Mouse (Mus musculus) olfactory bulb, adult 2 months (tissue): ENCODE measurements at regions not wholly inside any gene's neighbourhood (a gene's known extent, or its start where the extent isn't known, plus 50 kb on each side); places are given as distances from the start of the nearest gene placed in this dataset.

Experiments used
- H3K27ac ChIP-seq: fragments of 200-500 bp; 2 replicates; pipeline ENCODE4 v1.5.1; 2012; ENCODE audit warnings: low read depth, low read length; ENCODE audit not compliant: insufficient read depth
- H3K4me1 ChIP-seq: fragments of 200-500 bp; 2 replicates; pipeline ENCODE4 v1.6.1; 2012; ENCODE audit warnings: low read length; ENCODE audit not compliant: control insufficient read depth, insufficient read depth
- H3K4me3 ChIP-seq: fragments of 200-500 bp; 2 replicates; pipeline ENCODE4 v1.5.1; 2012; ENCODE audit warnings: mild to moderate bottlenecking, low read depth, low read length, moderate library complexity; ENCODE audit not compliant: insufficient read depth
- CTCF ChIP-seq: fragments of 200-500 bp; IDR thresholded peaks from 2 replicates; pipeline ENCODE4 v1.5.1; 2012; ENCODE audit warnings: low read depth, mild to moderate bottlenecking, low read length, moderate library complexity; ENCODE audit not compliant: insufficient read depth
- POLR2A ChIP-seq: fragments of 200-500 bp; IDR thresholded peaks from 2 replicates; pipeline ENCODE4 v1.6.1; 2012; ENCODE audit warnings: mild to moderate bottlenecking, low read depth, low read length, moderate library complexity; ENCODE audit not compliant: insufficient read depth
- WGBS: fragments of 180-500 bp; shearing (Covaris S2); methylation state at CpG from one replicate; pipeline ENCODE4 v1.1.7; 2018; 5-methylcytosine and 5-hydroxymethylcytosine counted together

- Histone ChIP-seq H3K4me1 (no peaks in the 10 kb centered on the region), H3K4me3 (no peak overlapping the region), H3K27ac (no peak overlapping the region)
- TF ChIP-seq POLR2A (no peak), CTCF (no peak)
- WGBS: 62% methylated on average over 1 of the region's 1 CpGs
These were observed 300.1 kb upstream of the A1bg start for GRCm38 (mm10) chr15:61222923-61223322.

GRCm38 (mm10) chr15:61210161-61210560 lies 287.3 kb upstream of the A1bg start:
- Histone ChIP-seq H3K4me1 (no peaks in the 10 kb centered on the region), H3K4me3 (no peak overlapping the region), H3K27ac (no peak overlapping the region)
- no peak for TF ChIP-seq POLR2A
- TF ChIP-seq CTCF: no peak

GRCm38 (mm10) chr15:61189981-61190380 lies 267.2 kb upstream of the A1bg start:
- Histone ChIP-seq H3K4me3 (no peak overlapping the region), H3K27ac (no peak overlapping the region), H3K4me1 (no peaks in the 10 kb centered on the region)
- TF ChIP-seq POLR2A (no peak), CTCF (no peak)
- whole genome bisulfite sequencing: 97% methylated on average over 1 of the region's 1 CpGs

- Histone ChIP-seq H3K4me3 (no peak overlapping the region), H3K27ac (no peak overlapping the region), H3K4me1 (no peaks in the 10 kb centered on the region)
- no peak for TF ChIP-seq CTCF
- TF ChIP-seq POLR2A: no peak
- WGBS: 74% methylated on average over 8 of the region's 8 CpGs
These were observed 266.7 kb upstream of the A1bg start for GRCm38 (mm10) chr15:61189481-61189880.

- Histone ChIP-seq H3K4me3 (no peak overlapping the region), H3K27ac (no peak overlapping the region), H3K4me1 (no peaks in the 10 kb centered on the region)
- TF ChIP-seq POLR2A (no peak), CTCF (no peak)
- WGBS: 76% methylated on average over 2 of the region's 2 CpGs
These were observed 261.8 kb upstream of the A1bg start for GRCm38 (mm10) chr15:61184597-61184963.

- H3K4me3 ChIP-seq: no peak overlapping the region
- 51% methylated on average over 11 of the region's 11 CpGs for WGBS
- H3K4me1 ChIP-seq: no peaks in the 10 kb centered on the region
- TF ChIP-seq POLR2A (no peak), CTCF (no peak)
- H3K27ac ChIP-seq: no peak overlapping the region
These were observed 261.2 kb upstream of the A1bg start for GRCm38 (mm10) chr15:61183751-61184596.

- Histone ChIP-seq H3K27ac (no peak overlapping the region), H3K4me3 (no peak overlapping the region), H3K4me1 (no peaks in the 10 kb centered on the region)
- WGBS: 48% methylated on average over 5 of the region's 5 CpGs
- TF ChIP-seq POLR2A: no peak
These were observed 260.5 kb upstream of the A1bg start for GRCm38 (mm10) chr15:61183291-61183690.

GRCm38 (mm10) chr15:61168842-61169416 lies 246.1 kb upstream of the A1bg start:
- 93% methylated on average over 1 of the region's 1 CpGs for WGBS
- Histone ChIP-seq H3K27ac (no peak overlapping the region), H3K4me3 (no peak overlapping the region), H3K4me1 (no peaks in the 10 kb centered on the region)
- no peak for TF ChIP-seq CTCF
- no peak for TF ChIP-seq POLR2A

GRCm38 (mm10) chr15:61165050-61165449 lies 242.2 kb upstream of the A1bg start:
- H3K4me3 ChIP-seq: no peak overlapping the region
- TF ChIP-seq CTCF (no peak), POLR2A (no peak)
- H3K4me1 ChIP-seq: no peaks in the 10 kb centered on the region
- no peak overlapping the region for H3K27ac ChIP-seq
- 59% methylated on average over 5 of the region's 5 CpGs for WGBS
